Mouse (Mus musculus) right cerebral cortex, postnatal 14 days (tissue): ENCODE measurements at regions not wholly inside any gene's neighbourhood (a gene's known extent, or its start where the extent isn't known, plus 50 kb on each side); places are given as distances from the start of the nearest gene placed in this dataset.

Source experiments
- DNase-seq: peaks from one replicate; pipeline ENCODE4 v3.0.0; 2022

GRCm38 (mm10) chr6:100176914-100177560 is 110.2 kb downstream of the Rybp start:
- DNase-seq = no peak

GRCm38 (mm10) chr6:100170711-100171348 is 116.5 kb downstream of the Rybp start:
- DNase-seq = peak; percentile 66

GRCm38 (mm10) chr6:100167321-100167720 is 120.0 kb downstream of the Rybp start:
- no peak for DNase-seq

- no peak for DNase-seq
These were observed 121.5 kb downstream of the Rybp start for GRCm38 (mm10) chr6:100165746-100166145.

GRCm38 (mm10) chr6:100164162-100164561 is 123.1 kb downstream of the Rybp start:
- DNase-seq = no peak

GRCm38 (mm10) chr6:100163814-100164130 is 123.5 kb downstream of the Rybp start:
- DNase-seq = no peak

GRCm38 (mm10) chr6:100162961-100163813 is 124.1 kb downstream of the Rybp start:
- DNase-seq = peak; percentile 77

GRCm38 (mm10) chr6:100160670-100161069 is 126.6 kb downstream of the Rybp start:
- DNase-seq = no peak

GRCm38 (mm10) chr6:100159817-100160216 is 127.5 kb downstream of the Rybp start:
- DNase-seq = no peak

GRCm38 (mm10) chr6:100159246-100159645 is 128.0 kb downstream of the Rybp start:
- DNase-seq = no peak

GRCm38 (mm10) chr6:100157288-100157687 is 130.0 kb downstream of the Rybp start:
- DNase-seq = peak; percentile 45

GRCm38 (mm10) chr6:100156163-100156562 is 131.1 kb downstream of the Rybp start:
- DNase-seq = no peak

GRCm38 (mm10) chr6:100155676-100156075 is 131.6 kb downstream of the Rybp start:
- peak; percentile 18 for DNase-seq

GRCm38 (mm10) chr6:100151447-100151846 is 135.8 kb downstream of the Rybp start:
- no peak for DNase-seq

- no peak for DNase-seq
These were observed 136.5 kb downstream of the Rybp start for GRCm38 (mm10) chr6:100150703-100151208.

GRCm38 (mm10) chr6:100149458-100149852 is 137.8 kb downstream of the Rybp start:
- no peak for DNase-seq

- DNase-seq = no peak
These were observed 138.4 kb downstream of the Rybp start for GRCm38 (mm10) chr6:100148751-100149457.

GRCm38 (mm10) chr6:100146360-100146935 is 140.8 kb downstream of the Rybp start:
- peak; percentile 23 for DNase-seq

- no peak for DNase-seq
These were observed 141.4 kb downstream of the Rybp start for GRCm38 (mm10) chr6:100145869-100146268.

GRCm38 (mm10) chr6:100144544-100145287 is 142.6 kb downstream of the Rybp start:
- no peak for DNase-seq

GRCm38 (mm10) chr6:100143586-100144301 is 143.5 kb downstream of the Rybp start:
- DNase-seq = peak; percentile 73
